Mouse (Mus musculus) left cerebral cortex, adult 18-20 months (tissue): ENCODE data around the gene Gstt4. TPM values are rescaled to one million over a fixed set of nuclear protein-coding genes. Genes with fewer than 3 reads are reported as not detected.
"Not testable (repeated sequence)": the region's sequence is repeated elsewhere in the genome, so short reads cannot be mapped to it uniquely, and the experiment has no call there.

Source experiments
- DNase-seq, 2 experiments: peaks; one replicate each; pipeline ENCODE4 v3.0.0; 2021 to 2022; ENCODE audit warnings: low spot score in 2 of 2, mixed read lengths in 1 of 2
- total RNA-seq, 2 experiments: library from RNA; stranded (reverse); gene quantifications; 2 replicates each; pipeline ENCODE4 v1.2.3; 2021

The Gstt4 gene
- total RNA-seq, 2 experiments from 2014 or later, result not detected

GRCm38 (mm10) chr10:75789841-75790240, 32.5 kb downstream of the Gstt4 start:
- DNase-seq, result no peak

- no peak for DNase-seq
Observed at GRCm38 (mm10) chr10:75789081-75789735, 33.1 kb downstream of the Gstt4 start.

GRCm38 (mm10) chr10:75788277-75788676, 34.1 kb downstream of the Gstt4 start:
- DNase-seq, result peak in 1 of 2 experiments; percentile 41

- no peak for DNase-seq
Observed at GRCm38 (mm10) chr10:75785442-75785841, 36.9 kb downstream of the Gstt4 start.

- no peak for DNase-seq
Observed at GRCm38 (mm10) chr10:75780769-75781578, 41.4 kb downstream of the Gstt4 start, which contains the start of the genes Gm20441 and Gstt3. Gm20441 (minus strand) TSS chr10:75780954. Gstt3 (minus strand) TSS chr10:75781414.

- DNase-seq, result no peak
Observed at GRCm38 (mm10) chr10:75779206-75780174, 42.9 kb downstream of the Gstt4 start.

GRCm38 (mm10) chr10:75777885-75778284, 44.5 kb downstream of the Gstt4 start:
- no peak for DNase-seq

- no peak for DNase-seq
Observed at GRCm38 (mm10) chr10:75776562-75776961, 45.8 kb downstream of the Gstt4 start.

- no peak for DNase-seq
Observed at GRCm38 (mm10) chr10:75774587-75774986, 47.8 kb downstream of the Gstt4 start.

- DNase-seq, result no peak
Observed at GRCm38 (mm10) chr10:75774102-75774501, 48.2 kb downstream of the Gstt4 start.

- DNase-seq, result peak; percentile 76 to 84
Observed at GRCm38 (mm10) chr10:75772795-75773664, 49.3 kb downstream of the Gstt4 start, which contains the start of gene Ddt. Ddt (minus strand) TSS chr10:75773414.

- not testable (repeated sequence) for DNase-seq
Observed at GRCm38 (mm10) chr10:75767756-75768155, 54.6 kb downstream of the Gstt4 start.

- DNase-seq, result no peak
Observed at GRCm38 (mm10) chr10:75766856-75767255, 55.5 kb downstream of the Gstt4 start.

Other genes starting within 250 kb of the Gstt4 start
- 1 to 10 TPM; 2.2 to 2.9 TPM for gene Ggt5, start 233.2 kb downstream of the Gstt4 start, total RNA-seq
- 1 to 10 TPM; 8.8 to 9.0 TPM for gene Susd2, start 178.5 kb downstream of the Gstt4 start, total RNA-seq
- 10 to 100 TPM; 62.9 to 63.0 TPM for gene Cabin1, start 58.2 kb downstream of the Gstt4 start, total RNA-seq
- gene Ddt, start 49.1 kb downstream of the Gstt4 start, total RNA-seq, result 10 to 100 TPM; 53.6 to 54.5 TPM
- not detected for gene Gm20441, start 41.6 kb downstream of the Gstt4 start, total RNA-seq
- 1 to 10 TPM; 2.5 to 2.6 TPM for gene Gstt3, start 41.1 kb downstream of the Gstt4 start, total RNA-seq
- gene Gstt1, start 24.0 kb downstream of the Gstt4 start, total RNA-seq, result 10 to 100 TPM; 14.2 to 16.5 TPM
- gene Gstt2, start 14.9 kb upstream of the Gstt4 start, total RNA-seq, result 1 to 10 TPM; 4.3 to 5.0 TPM
- 100 to 1,000 TPM; 526 to 535 TPM for gene Mif, start 37.7 kb upstream of the Gstt4 start, total RNA-seq
- gene Derl3, start 70.9 kb upstream of the Gstt4 start, total RNA-seq, result 1 to 10 TPM; 4.0 to 4.9 TPM
- gene Smarcb1, start 99.1 kb upstream of the Gstt4 start, total RNA-seq, result 10 to 100 TPM; 74.5 to 79.4 TPM
- 100 to 1,000 TPM; 416 to 479 TPM for gene Chchd10, start 110.6 kb upstream of the Gstt4 start, total RNA-seq
- gene Mmp11, start 114.0 kb upstream of the Gstt4 start, total RNA-seq, result 1 to 10 TPM; 2.8 to 3.0 TPM
- not detected for gene Gm867, start 118.1 kb upstream of the Gstt4 start, total RNA-seq
- not detected for gene Vpreb3, start 120.5 kb upstream of the Gstt4 start, total RNA-seq
- not detected for gene Gm5134, start 132.0 kb upstream of the Gstt4 start, total RNA-seq
- 10 to 100 TPM; 15.4 to 17.5 TPM for gene Zfp280b, start 210.1 kb upstream of the Gstt4 start, total RNA-seq